Mouse (Mus musculus): ENCODE measurements around the gene Cacng4.

Gene Cacng4

GRCm38 (mm10) chr11:107794547-107795269 is at the start of gene Cacng4:
Gene Cacng4 (minus strand): TSS chr11:107794557.
- DNase-seq = no peak

- DNase-seq = no peak
Observed at GRCm38 (mm10) chr11:107833351-107834040, 39.1 kb upstream of the Cacng4 start.

GRCm38 (mm10) chr11:107817196-107817595 is 22.8 kb upstream of the Cacng4 start:
- DNase-seq = no peak

- DNase-seq = no peak
Observed at GRCm38 (mm10) chr11:107812941-107813648, 18.7 kb upstream of the Cacng4 start.

- DNase-seq = no peak
Observed at GRCm38 (mm10) chr11:107812429-107812828, 18.1 kb upstream of the Cacng4 start.

- DNase-seq = no peak
Observed at GRCm38 (mm10) chr11:107808508-107808907, 14.2 kb upstream of the Cacng4 start.

- DNase-seq = no peak
Observed at GRCm38 (mm10) chr11:107806058-107806457, 11.7 kb upstream of the Cacng4 start.

- no peak for DNase-seq
Observed at GRCm38 (mm10) chr11:107801946-107802345, 7.6 kb upstream of the Cacng4 start.

GRCm38 (mm10) chr11:107799331-107799730 is 5.0 kb upstream of the Cacng4 start:
- DNase-seq = no peak

GRCm38 (mm10) chr11:107796346-107796745 is 2.0 kb upstream of the Cacng4 start:
- DNase-seq = no peak

- DNase-seq = no peak
Observed at GRCm38 (mm10) chr11:107795384-107796035, 1.2 kb upstream of the Cacng4 start.

GRCm38 (mm10) chr11:107794103-107794493 is 259 bp downstream of the Cacng4 start:
- no peak for DNase-seq

GRCm38 (mm10) chr11:107793200-107794102 is 906 bp downstream of the Cacng4 start:
- DNase-seq = no peak

GRCm38 (mm10) chr11:107792136-107792535 is 2.2 kb downstream of the Cacng4 start:
- DNase-seq = no peak

- DNase-seq = no peak
Observed at GRCm38 (mm10) chr11:107785761-107786160, 8.6 kb downstream of the Cacng4 start.

- no peak for DNase-seq
Observed at GRCm38 (mm10) chr11:107785288-107785687, 9.1 kb downstream of the Cacng4 start.

- no peak for DNase-seq
Observed at GRCm38 (mm10) chr11:107783861-107784754, 10.2 kb downstream of the Cacng4 start.

GRCm38 (mm10) chr11:107782591-107782990 is 11.8 kb downstream of the Cacng4 start:
- DNase-seq = no peak

GRCm38 (mm10) chr11:107778859-107779258 is 15.5 kb downstream of the Cacng4 start:
- DNase-seq = peak; percentile 19

GRCm38 (mm10) chr11:107777487-107777886 is 16.9 kb downstream of the Cacng4 start:
- no peak for DNase-seq

- DNase-seq = no peak
Observed at GRCm38 (mm10) chr11:107773312-107773711, 21.0 kb downstream of the Cacng4 start.
